Mouse (Mus musculus) hindbrain, postnatal 0 days (tissue): ENCODE measurements around the gene Socs7. TPM values are rescaled to one million over a fixed set of nuclear protein-coding genes. Genes with fewer than 3 reads are reported as not detected.
A peak's percentile ranks its signal among the peaks of the same experiment; 100 is the strongest.

Experiments used
- ATAC-seq: fragments of 200-750 bp; cut with Nextera tagmentation; 2 replicates; pipeline ENCODE4 v1.8.0; 2017; ENCODE audit warnings: mild to moderate bottlenecking, moderate TSS enrichment, moderate library complexity
- DNase-seq: peaks from one replicate; pipeline ENCODE4 v3.0.0-alpha.2; 2015; ENCODE audit warnings: low spot score
- H3K27ac ChIP-seq: fragments of 300-500 bp; sonication (generic); 2 replicates; pipeline ENCODE4 v1.5.1; 2014; ENCODE audit warnings: mild to moderate bottlenecking
- H3K27me3 ChIP-seq: fragments of 300-500 bp; sonication (generic); 2 replicates; pipeline ENCODE4 v1.6.1; 2014; ENCODE audit warnings: low read length, mixed read lengths; ENCODE audit not compliant: insufficient read depth
- H3K36me3 ChIP-seq: fragments of 300-500 bp; sonication (generic); 2 replicates; pipeline ENCODE4 v1.6.1; 2014; ENCODE audit warnings: low read length, mixed read lengths; ENCODE audit not compliant: insufficient read depth
- H3K4me1 ChIP-seq: fragments of 300-500 bp; sonication (generic); 2 replicates; pipeline ENCODE4 v1.6.1; 2014; ENCODE audit warnings: antibody characterized with exemption, low read length, mixed read lengths; ENCODE audit not compliant: insufficient read depth
- H3K4me2 ChIP-seq: fragments of 300-500 bp; sonication (generic); 2 replicates; pipeline ENCODE4 v1.6.1; 2014; ENCODE audit warnings: low read depth, mild to moderate bottlenecking, low read length, moderate library complexity, mixed read lengths
- H3K4me3 ChIP-seq: fragments of 300-500 bp; sonication (generic); 2 replicates; pipeline ENCODE4 v1.5.1; 2014; ENCODE audit warnings: low read length
- H3K9ac ChIP-seq: fragments of 300-500 bp; sonication (generic); replicated peaks from 2 replicates; pipeline ENCODE4 v1.6.1; 2014; ENCODE audit warnings: mild to moderate bottlenecking, low read length, moderate library complexity, mixed read lengths
- H3K9me3 ChIP-seq: fragments of 300-500 bp; sonication (generic); 2 replicates; pipeline ENCODE4 v1.6.1; 2016; ENCODE audit warnings: low read length, mixed read lengths
- CTCF ChIP-seq: IDR thresholded peaks from 2 replicates; pipeline ENCODE4 v1.5.1; 2016; ENCODE audit warnings: antibody characterized with exemption, control low read depth, low read depth
- WGBS: fragments of 180-500 bp; shearing (Covaris S2); extraction: QIAGEN DNeasy Blood & Tissue Kit; methylation state at CpG from one replicate; pipeline ENCODE4 v1.1.7; 2014; 5-methylcytosine and 5-hydroxymethylcytosine counted together
- polyA plus RNA-seq: library from polyadenylated mRNA; unstranded; fragments of >200 nt; fragmentation: Nextera tagmentation; extraction: Ambion mirVana; gene quantifications from 2 replicates; pipeline ENCODE4 v1.2.1, GENCODE M21; 2015
- total RNA-seq: library from RNA; depleted of rRNA; stranded (reverse); fragments of >200 nt; gene quantifications from 2 replicates; pipeline ENCODE4 v1.2.3, GENCODE M21; 2014

Gene Socs7
- total and polyA plus RNA-seq, 2 experiments from 2014 or later = 5.9 to 59.0 TPM

- DNase-seq = no peak
- H3K27ac ChIP-seq = no peak overlapping the region
- H3K9ac ChIP-seq = no peak overlapping the region
- no peak overlapping the region for H3K4me2 ChIP-seq
- peaks cover 42% of the 10 kb centered on the region for H3K36me3 ChIP-seq
- ATAC-seq = no peak
- 94% methylated on average over 2 of the region's 2 CpGs for WGBS
- H3K4me1 ChIP-seq = no peaks in the 10 kb centered on the region
- no peak for TF ChIP-seq CTCF
- H3K27me3 ChIP-seq = no peaks in the 10 kb centered on the region
- H3K4me3 ChIP-seq = no peak overlapping the region
- no peaks in the 10 kb centered on the region for H3K9me3 ChIP-seq
Observed at GRCm38 (mm10) chr11:97387811-97388210, 25.5 kb downstream of the Socs7 start.

GRCm38 (mm10) chr11:97389127-97389526 is 26.8 kb downstream of the Socs7 start:
- ATAC-seq = no peak
- Histone ChIP-seq H3K9ac (no peak overlapping the region), H3K4me1 (no peaks in the 10 kb centered on the region), H3K27ac (no peak overlapping the region), H3K9me3 (no peaks in the 10 kb centered on the region), H3K27me3 (no peaks in the 10 kb centered on the region), H3K36me3 (peaks cover 42% of the 10 kb centered on the region), H3K4me3 (no peak overlapping the region), H3K4me2 (no peak overlapping the region)
- 90% methylated on average over 8 of the region's 8 CpGs for WGBS
- no peak for TF ChIP-seq CTCF
- no peak for DNase-seq

- WGBS = 82% methylated on average over 11 of the region's 11 CpGs
- H3K27ac ChIP-seq = no peak overlapping the region
- DNase-seq (no peak), ATAC-seq (no peak)
- no peaks in the 10 kb centered on the region for H3K27me3 ChIP-seq
- no peak overlapping the region for H3K9ac ChIP-seq
- no peak for TF ChIP-seq CTCF
- H3K9me3 ChIP-seq = no peaks in the 10 kb centered on the region
- H3K4me2 ChIP-seq = no peak overlapping the region
- peaks cover 49% of the 10 kb centered on the region for H3K36me3 ChIP-seq
- H3K4me1 ChIP-seq = no peaks in the 10 kb centered on the region
- H3K4me3 ChIP-seq = no peak overlapping the region
Observed at GRCm38 (mm10) chr11:97393658-97394057, 31.3 kb downstream of the Socs7 start.

GRCm38 (mm10) chr11:97394146-97394545 is 31.8 kb downstream of the Socs7 start:
- Histone ChIP-seq H3K9ac (no peak overlapping the region), H3K27me3 (no peaks in the 10 kb centered on the region), H3K36me3 (peaks cover 44% of the 10 kb centered on the region), H3K27ac (no peak overlapping the region), H3K9me3 (no peaks in the 10 kb centered on the region), H3K4me2 (no peak overlapping the region), H3K4me3 (no peak overlapping the region), H3K4me1 (no peaks in the 10 kb centered on the region)
- DNase-seq (no peak), ATAC-seq (no peak)
- 91% methylated on average over 11 of the region's 11 CpGs for WGBS
- TF ChIP-seq CTCF = no peak

- 61% methylated on average over 2 of the region's 2 CpGs for WGBS
- DNase-seq (no peak), ATAC-seq (no peak)
- Histone ChIP-seq H3K4me3 (no peak overlapping the region), H3K36me3 (peaks cover 24% of the 10 kb centered on the region; the same call in 1 of the 2 replicates), H3K9ac (no peak overlapping the region), H3K4me1 (peaks cover 9% of the 10 kb centered on the region), H3K27ac (no peak overlapping the region), H3K4me2 (no peak overlapping the region), H3K9me3 (no peaks in the 10 kb centered on the region), H3K27me3 (no peaks in the 10 kb centered on the region)
- TF ChIP-seq CTCF = no peak
Observed at GRCm38 (mm10) chr11:97398506-97398905, 36.2 kb downstream of the Socs7 start.

- H3K9ac ChIP-seq = peak overlapping the region; percentile 41; the same call in 1 of the 2 replicates
- ATAC-seq = peak; percentile 80
- peak; percentile 96 for TF ChIP-seq CTCF
- no peaks in the 10 kb centered on the region for H3K9me3 ChIP-seq
- peak overlapping the region; percentile 29 for H3K4me3 ChIP-seq
- H3K4me2 ChIP-seq = peak overlapping the region; percentile 65
- peak overlapping the region; percentile 76 for H3K27ac ChIP-seq
- peaks cover 9% of the 10 kb centered on the region for H3K4me1 ChIP-seq
- no peaks in the 10 kb centered on the region for H3K27me3 ChIP-seq
- peak; percentile 93 for DNase-seq
- WGBS = 3% methylated on average over 23 of the region's 23 CpGs
- peaks cover 11% of the 10 kb centered on the region; the same call in 1 of the 2 replicates for H3K36me3 ChIP-seq
Observed at GRCm38 (mm10) chr11:97399958-97400710, 37.8 kb downstream of the Socs7 start.

GRCm38 (mm10) chr11:97401082-97401481 is 38.7 kb downstream of the Socs7 start:
- ATAC-seq (peak; percentile 11), DNase-seq (peak; percentile 60)
- no peak overlapping the region for H3K4me3 ChIP-seq
- H3K4me1 ChIP-seq = peaks cover 18% of the 10 kb centered on the region
- peak overlapping the region; percentile 65 for H3K4me2 ChIP-seq
- peak overlapping the region; percentile 41 for H3K9ac ChIP-seq
- H3K36me3 ChIP-seq = peaks cover 5% of the 10 kb centered on the region; the same call in 1 of the 2 replicates
- H3K27me3 ChIP-seq = no peaks in the 10 kb centered on the region
- no peaks in the 10 kb centered on the region for H3K9me3 ChIP-seq
- TF ChIP-seq CTCF = no peak
- peak overlapping the region; percentile 76 for H3K27ac ChIP-seq
- 13% methylated on average over 5 of the region's 6 CpGs for WGBS
